Mouse (Mus musculus) forebrain, embryonic 12.5 days (tissue): Measurements from ENCODE around the gene Dusp1. TPM values are rescaled to one million over a fixed set of nuclear protein-coding genes. Genes with fewer than 3 reads are reported as not detected.

Experiments used
- ATAC-seq: fragments of 200-750 bp; cut with Nextera tagmentation; 2 replicates; pipeline ENCODE4 v1.8.0; 2017; ENCODE audit warnings: moderate TSS enrichment; ENCODE audit not compliant: low FRiP score
- H3K27ac ChIP-seq: fragments of 300-500 bp; sonication (generic); 2 replicates; pipeline ENCODE4 v1.5.1; 2016; ENCODE audit warnings: mild to moderate bottlenecking
- H3K27me3 ChIP-seq: fragments of 300-500 bp; sonication (generic); 2 replicates; pipeline ENCODE4 v1.6.1; 2016; ENCODE audit warnings: mild to moderate bottlenecking
- H3K36me3 ChIP-seq: fragments of 300-500 bp; sonication (generic); replicated peaks from 2 replicates; pipeline ENCODE4 v1.6.1; 2016; ENCODE audit warnings: mild to moderate bottlenecking
- H3K4me1 ChIP-seq: fragments of 300-500 bp; sonication (generic); 2 replicates; pipeline ENCODE4 v1.6.1; 2016
- H3K4me2 ChIP-seq: fragments of 300-500 bp; sonication (generic); 2 replicates; pipeline ENCODE4 v1.6.1; 2016; ENCODE audit warnings: mild to moderate bottlenecking, moderate library complexity
- H3K4me3 ChIP-seq: fragments of 300-500 bp; sonication (generic); replicated peaks from 2 replicates; pipeline ENCODE4 v1.5.1; 2016; ENCODE audit warnings: mild to moderate bottlenecking
- H3K9ac ChIP-seq: fragments of 300-500 bp; sonication (generic); 2 replicates; pipeline ENCODE4 v1.6.1; 2016; ENCODE audit warnings: mild to moderate bottlenecking
- H3K9me3 ChIP-seq: fragments of 300-500 bp; sonication (generic); 2 replicates; pipeline ENCODE4 v1.6.1; 2016
- WGBS: fragments of 180-500 bp; shearing (Covaris S2); methylation state at CpG from one replicate; pipeline ENCODE4 v1.1.7; 2016; 5-methylcytosine and 5-hydroxymethylcytosine counted together
- polyA plus RNA-seq: library from polyadenylated mRNA; unstranded; fragments of >200 nt; fragmentation: Nextera tagmentation; extraction: Ambion mirVana; gene quantifications from 2 replicates; pipeline ENCODE4 v1.2.1, GENCODE M21; 2016

Dusp1 gene
- polyA plus RNA-seq, 1 experiment from 2014 or later, result 39.8 TPM

- Histone ChIP-seq H3K27me3 (no peaks in the 10 kb centered on the region), H3K9ac (no peak overlapping the region), H3K4me2 (no peak overlapping the region), H3K4me3 (no peak overlapping the region), H3K9me3 (no peaks in the 10 kb centered on the region), H3K4me1 (peaks cover 10% of the 10 kb centered on the region), H3K27ac (0 out of 2 replicates have a peak overlapping the region, but pooled peaks have one; percentile 21), H3K36me3 (no peaks in the 10 kb centered on the region)
- 77% methylated on average over 7 of the region's 7 CpGs for WGBS
- no peak for ATAC-seq
These were observed 49.8 kb downstream of the Dusp1 start for GRCm38 (mm10) chr17:26511816-26512774.

GRCm38 (mm10) chr17:26511256-26511655 is 50.7 kb downstream of the Dusp1 start:
- no peak overlapping the region for H3K27ac ChIP-seq
- peaks cover 2% of the 10 kb centered on the region for H3K36me3 ChIP-seq
- no peak overlapping the region for H3K4me3 ChIP-seq
- peaks cover 19% of the 10 kb centered on the region for H3K4me1 ChIP-seq
- H3K9ac ChIP-seq, result no peak overlapping the region; the same call in 1 of the 2 replicates
- H3K4me2 ChIP-seq, result no peak overlapping the region
- WGBS, result 70% methylated on average over 4 of the region's 4 CpGs
- no peaks in the 10 kb centered on the region for H3K9me3 ChIP-seq
- ATAC-seq, result no peak
- no peaks in the 10 kb centered on the region for H3K27me3 ChIP-seq

- peaks cover 7% of the 10 kb centered on the region for H3K36me3 ChIP-seq
- no peak overlapping the region for H3K27ac ChIP-seq
- no peaks in the 10 kb centered on the region for H3K27me3 ChIP-seq
- H3K4me3 ChIP-seq, result no peak overlapping the region
- ATAC-seq, result no peak
- no peak overlapping the region for H3K9ac ChIP-seq
- H3K9me3 ChIP-seq, result no peaks in the 10 kb centered on the region
- H3K4me1 ChIP-seq, result peaks cover 27% of the 10 kb centered on the region
- WGBS, result 77% methylated on average over 15 of the region's 15 CpGs
- no peak overlapping the region for H3K4me2 ChIP-seq
These were observed 51.5 kb downstream of the Dusp1 start for GRCm38 (mm10) chr17:26510146-26511045.

GRCm38 (mm10) chr17:26508961-26509771 is 52.8 kb downstream of the Dusp1 start:
- ATAC-seq, result no peak
- peaks cover 7% of the 10 kb centered on the region for H3K36me3 ChIP-seq
- WGBS, result 27% methylated on average over 25 of the region's 25 CpGs

GRCm38 (mm10) chr17:26508345-26508960 is 53.5 kb downstream of the Dusp1 start:
- peak overlapping the region; percentile 93 for H3K9ac ChIP-seq
- peak overlapping the region; percentile 83 for H3K4me3 ChIP-seq
- peak; percentile 92 for ATAC-seq
- H3K9me3 ChIP-seq, result no peaks in the 10 kb centered on the region
- H3K36me3 ChIP-seq, result peaks cover 7% of the 10 kb centered on the region
- H3K4me1 ChIP-seq, result peaks cover 47% of the 10 kb centered on the region
- no peaks in the 10 kb centered on the region for H3K27me3 ChIP-seq
- H3K27ac ChIP-seq, result peak overlapping the region; percentile 98
- under 1% methylated on average over 58 of the region's 58 CpGs for WGBS
- H3K4me2 ChIP-seq, result peak overlapping the region; percentile 87

More at GRCm38 (mm10) chr17:26508961-26509771, 52.8 kb downstream of the Dusp1 start:
- H3K4me2 ChIP-seq, result peak overlapping the region; percentile 87
- peak overlapping the region; percentile 98 for H3K27ac ChIP-seq
- H3K4me3 ChIP-seq, result peak overlapping the region; percentile 83
- H3K9ac ChIP-seq, result peak overlapping the region; percentile 93
- no peaks in the 10 kb centered on the region for H3K9me3 ChIP-seq
- no peaks in the 10 kb centered on the region for H3K27me3 ChIP-seq
- peaks cover 40% of the 10 kb centered on the region for H3K4me1 ChIP-seq

- Histone ChIP-seq H3K9me3 (no peaks in the 10 kb centered on the region), H3K4me1 (peaks cover 52% of the 10 kb centered on the region), H3K27me3 (no peaks in the 10 kb centered on the region), H3K4me2 (peak overlapping the region; percentile 87), H3K27ac (peak overlapping the region; percentile 98), H3K4me3 (peak overlapping the region; percentile 83), H3K36me3 (peaks cover 7% of the 10 kb centered on the region), H3K9ac (peak overlapping the region; percentile 93)
- ATAC-seq, result peak; percentile 73
- under 1% methylated on average over 46 of the region's 46 CpGs for WGBS
These were observed 54.0 kb downstream of the Dusp1 start for GRCm38 (mm10) chr17:26507966-26508344.

- Histone ChIP-seq H3K36me3 (peaks cover 7% of the 10 kb centered on the region), H3K4me3 (peak overlapping the region; percentile 83), H3K27me3 (no peaks in the 10 kb centered on the region), H3K27ac (peak overlapping the region; percentile 98), H3K4me2 (peak overlapping the region; percentile 87), H3K4me1 (peaks cover 59% of the 10 kb centered on the region), H3K9me3 (no peaks in the 10 kb centered on the region), H3K9ac (peak overlapping the region; percentile 93)
- no peak for ATAC-seq
- 19% methylated on average over 24 of the region's 24 CpGs for WGBS
These were observed 54.7 kb downstream of the Dusp1 start for GRCm38 (mm10) chr17:26506997-26507871.

- Histone ChIP-seq H3K4me3 (peak overlapping the region; percentile 83), H3K9ac (peak overlapping the region; percentile 93), H3K36me3 (peaks cover 7% of the 10 kb centered on the region), H3K27ac (no peak overlapping the region), H3K27me3 (no peaks in the 10 kb centered on the region), H3K9me3 (no peaks in the 10 kb centered on the region), H3K4me2 (peak overlapping the region; percentile 87), H3K4me1 (peaks cover 61% of the 10 kb centered on the region)
- ATAC-seq, result no peak
- 84% methylated on average over 14 of the region's 14 CpGs for WGBS
These were observed 55.8 kb downstream of the Dusp1 start for GRCm38 (mm10) chr17:26506031-26506641.

- no peaks in the 10 kb centered on the region for H3K27me3 ChIP-seq
- H3K4me2 ChIP-seq, result peak overlapping the region; percentile 15; the same call in 1 of the 2 replicates
- no peak overlapping the region for H3K27ac ChIP-seq
- peaks cover 7% of the 10 kb centered on the region for H3K36me3 ChIP-seq
- no peaks in the 10 kb centered on the region for H3K9me3 ChIP-seq
- no peak overlapping the region for H3K9ac ChIP-seq
- WGBS, result 86% methylated on average over 3 of the region's 3 CpGs
- ATAC-seq, result no peak
- peaks cover 61% of the 10 kb centered on the region for H3K4me1 ChIP-seq
- no peak overlapping the region for H3K4me3 ChIP-seq
These were observed 56.7 kb downstream of the Dusp1 start for GRCm38 (mm10) chr17:26505181-26505581.

- no peak for ATAC-seq
- peak overlapping the region; percentile 59 for H3K4me2 ChIP-seq
- H3K27ac ChIP-seq, result peak overlapping the region; percentile 91
- 25% methylated on average over 11 of the region's 11 CpGs for WGBS
- no peaks in the 10 kb centered on the region for H3K27me3 ChIP-seq
- H3K4me3 ChIP-seq, result peak overlapping the region; percentile 36
- peak overlapping the region; percentile 50; the same call in 1 of the 2 replicates for H3K9ac ChIP-seq
- peaks cover 57% of the 10 kb centered on the region for H3K4me1 ChIP-seq
- peaks cover 7% of the 10 kb centered on the region for H3K36me3 ChIP-seq
- H3K9me3 ChIP-seq, result no peaks in the 10 kb centered on the region
These were observed 57.8 kb downstream of the Dusp1 start for GRCm38 (mm10) chr17:26503981-26504671.
